Mouse (Mus musculus): ENCODE measurements around the gene Ripk4. TPM values are rescaled to one million over a fixed set of nuclear protein-coding genes. Genes with fewer than 3 reads are reported as not detected.
A peak's percentile ranks its signal among the peaks of the same experiment; 100 is the strongest.

Gene Ripk4
- total RNA-seq (2021): under 1 TPM; 0.19 to 0.49 TPM

DNA sequence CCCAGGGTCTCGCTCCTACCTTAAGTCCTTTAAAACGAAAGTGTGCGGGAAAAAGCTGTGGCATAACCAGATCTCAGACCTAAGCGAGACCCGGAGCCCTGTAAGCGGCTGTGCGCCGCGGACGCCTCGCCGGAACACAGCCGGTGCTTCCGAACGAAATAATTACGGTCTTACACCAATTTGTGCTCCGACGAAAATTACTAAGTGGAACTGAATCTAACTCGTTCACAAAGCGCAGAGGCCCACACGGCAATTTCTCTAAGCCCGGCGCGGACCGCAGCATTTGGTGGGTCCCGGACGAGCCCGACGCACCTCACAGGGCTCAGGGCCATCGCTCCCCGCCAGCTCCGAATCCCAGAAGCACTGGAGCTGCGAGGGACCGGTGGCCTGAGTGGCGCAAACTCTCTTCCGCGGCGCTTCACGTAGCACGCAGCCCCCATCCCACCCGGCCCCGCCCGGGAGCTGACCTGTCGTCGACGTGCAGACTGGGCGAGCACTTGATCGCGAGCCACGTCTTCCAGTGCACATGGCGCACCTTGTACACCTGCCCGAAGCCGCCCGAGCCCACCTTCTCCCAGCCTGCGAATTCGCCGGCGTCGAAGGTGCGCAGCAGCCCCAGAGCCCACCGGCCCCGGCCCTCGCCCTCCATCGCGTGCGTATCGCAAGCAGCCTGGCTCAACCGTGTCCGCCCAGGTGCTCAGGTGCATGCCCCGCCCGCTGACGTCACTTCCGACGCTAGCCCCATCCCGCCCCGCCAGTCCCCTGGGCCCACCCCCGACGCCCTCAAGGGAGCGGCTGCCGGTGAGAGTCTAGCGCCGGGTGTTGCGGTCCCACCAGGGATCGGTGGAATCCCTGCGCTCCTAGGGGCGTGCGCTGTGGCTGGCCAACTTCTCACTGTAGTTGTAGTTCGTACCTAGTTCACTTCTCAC lies at the start of gene Ripk4:
Gene Ripk4 (minus strand): TSS at position 727 of the 929 bp plus-strand sequence.
- DNase-seq (ENCODE audit: extremely low spot score in 1 of 2, low spot score in 1 of 2): no peak

DNA sequence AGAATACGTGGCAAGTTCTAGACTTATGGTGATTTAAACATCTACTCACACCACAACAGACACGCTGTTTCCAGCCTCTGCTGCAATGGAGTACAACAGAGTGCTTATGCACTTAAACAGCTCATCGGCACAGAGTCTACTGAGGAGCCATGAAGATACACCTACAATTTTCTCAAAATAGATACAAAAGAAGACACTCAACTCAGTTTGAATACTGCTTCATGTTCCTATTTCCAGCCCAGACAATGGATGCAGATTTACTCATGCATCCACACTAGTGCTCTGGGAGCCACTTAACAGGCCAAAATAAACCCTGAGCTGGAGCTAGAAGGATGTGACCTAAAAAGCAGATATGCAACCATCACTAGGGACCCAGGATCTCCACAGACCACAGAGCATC lies 45.3 kb upstream of the Ripk4 start:
- no peak for DNase-seq (ENCODE audit: extremely low spot score in 1 of 2, low spot score in 1 of 2)

DNA sequence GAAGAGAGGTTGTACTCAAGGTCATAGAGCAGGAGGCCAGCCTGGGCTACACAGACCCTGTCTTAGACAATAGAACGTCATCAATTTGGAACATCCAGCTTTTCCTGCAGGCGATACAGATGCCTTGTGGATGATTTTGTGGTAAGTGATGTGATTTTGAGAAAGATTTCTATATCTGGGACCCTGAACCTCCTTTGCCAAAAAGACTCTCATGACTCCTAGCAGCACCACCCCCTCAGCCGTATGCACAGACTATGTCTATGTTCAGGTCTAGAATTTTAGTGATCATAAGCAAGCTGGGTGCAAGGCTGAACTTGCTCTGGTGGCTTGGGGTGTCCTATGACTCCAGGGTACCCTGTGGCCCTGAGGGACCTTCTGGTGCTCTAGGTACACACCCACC lies 42.1 kb upstream of the Ripk4 start:
- no peak for DNase-seq (ENCODE audit: extremely low spot score in 1 of 2, low spot score in 1 of 2)

DNA sequence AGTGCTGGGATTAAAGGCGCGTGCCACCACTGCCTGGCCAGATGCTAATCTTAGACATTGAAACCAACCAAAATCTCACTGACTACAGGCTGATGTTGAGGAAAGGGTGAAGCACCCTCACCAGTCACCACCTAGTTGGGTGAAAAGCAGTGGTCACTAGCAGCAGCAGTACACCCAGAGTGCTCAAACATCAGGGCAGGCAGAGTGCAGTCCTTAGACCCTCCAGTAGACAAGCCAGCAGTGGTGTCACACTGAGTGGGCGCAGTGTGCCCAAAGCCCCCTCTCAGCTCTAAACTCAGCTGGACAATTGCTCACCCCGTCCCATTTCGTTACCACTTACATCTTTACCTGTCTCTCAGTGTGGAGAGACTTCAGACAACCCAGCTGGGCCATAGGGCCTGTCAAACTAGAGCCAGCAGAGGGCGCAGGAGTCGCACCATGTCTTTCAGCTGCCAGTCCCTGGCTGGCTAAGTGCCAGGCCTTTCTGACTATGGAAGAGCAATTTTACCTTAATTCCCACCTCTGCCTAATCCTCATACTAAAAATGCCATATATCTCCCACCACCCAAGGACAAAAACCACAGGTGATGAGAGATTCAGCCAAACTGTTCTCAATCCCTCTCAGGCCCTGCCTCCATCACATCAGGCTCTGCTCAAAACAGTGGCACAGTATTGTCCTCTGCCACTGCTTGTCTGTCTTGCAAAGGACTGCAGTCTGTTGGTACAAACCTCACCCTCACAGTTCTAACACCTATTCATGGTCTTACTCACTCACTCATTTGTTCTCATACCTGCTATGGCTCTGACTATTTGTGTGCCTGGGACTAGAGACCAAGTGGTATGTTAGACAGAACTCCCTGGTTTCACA lies 41.3 kb upstream of the Ripk4 start:
- DNase-seq (ENCODE audit: extremely low spot score in 1 of 2, low spot score in 1 of 2): peak; percentile 70 to 92

DNA sequence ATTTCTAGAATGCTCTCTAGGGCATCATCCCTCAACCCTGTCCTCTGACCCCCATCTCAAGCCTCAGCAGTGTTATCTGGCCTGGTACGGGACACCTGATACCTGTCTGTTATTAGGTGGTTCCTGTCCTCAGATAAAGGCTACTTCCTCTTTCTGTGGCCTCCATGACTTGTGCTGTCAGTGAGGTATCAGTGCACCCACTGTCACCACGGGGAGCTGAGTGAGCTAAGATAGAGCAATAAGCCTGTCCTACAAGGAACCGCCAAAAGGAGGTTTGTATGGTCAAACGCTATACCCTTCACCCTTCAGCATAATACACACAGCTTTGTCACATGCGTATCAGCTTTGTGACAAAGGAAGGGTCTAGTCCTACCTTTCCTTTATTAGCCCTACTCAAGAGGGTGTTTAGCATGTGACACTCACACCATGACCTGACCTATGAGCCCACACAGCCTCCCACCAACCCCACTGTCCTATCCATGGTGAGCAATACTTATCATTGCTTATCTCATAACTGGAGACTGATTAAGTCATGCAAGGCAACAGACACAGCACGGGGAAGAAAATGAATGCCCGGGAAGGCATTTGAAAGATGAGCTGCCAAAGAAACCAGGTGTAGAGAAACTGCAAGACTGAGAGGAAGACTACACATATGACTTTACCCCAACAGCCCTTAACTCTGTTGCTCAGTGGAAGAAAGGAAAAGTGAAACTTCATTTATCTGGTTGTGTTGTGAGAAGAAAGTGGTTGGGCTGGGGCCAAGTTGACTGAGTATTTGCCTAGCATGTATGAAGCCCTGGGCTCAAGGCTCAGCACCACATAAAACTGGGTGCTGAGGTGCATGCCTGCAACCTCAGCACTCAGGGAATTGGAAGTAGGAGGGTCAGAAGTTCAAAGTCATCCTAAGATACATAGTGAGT lies 34.6 kb upstream of the Ripk4 start:
- no peak for DNase-seq (ENCODE audit: extremely low spot score in 1 of 2, low spot score in 1 of 2)

DNA sequence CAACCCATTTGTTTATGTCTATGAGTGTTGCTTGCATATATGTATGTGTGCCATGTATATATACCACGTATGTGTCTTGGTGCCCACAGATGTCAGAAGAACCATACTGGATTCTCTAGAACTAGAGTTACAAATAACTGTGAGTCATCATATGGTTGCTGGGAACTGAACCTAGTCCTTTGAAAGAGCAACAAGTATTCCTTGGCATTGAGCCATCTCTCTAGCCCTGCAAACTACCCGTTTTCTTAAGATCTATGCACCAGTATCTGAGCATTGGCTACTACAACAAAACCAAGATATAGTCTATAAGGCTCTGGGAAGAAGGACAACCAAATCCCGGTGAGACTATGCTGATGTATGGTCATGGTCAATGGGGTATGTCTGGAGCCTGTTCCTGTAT lies 33.6 kb upstream of the Ripk4 start:
- no peak for DNase-seq (ENCODE audit: extremely low spot score in 1 of 2, low spot score in 1 of 2)

DNA sequence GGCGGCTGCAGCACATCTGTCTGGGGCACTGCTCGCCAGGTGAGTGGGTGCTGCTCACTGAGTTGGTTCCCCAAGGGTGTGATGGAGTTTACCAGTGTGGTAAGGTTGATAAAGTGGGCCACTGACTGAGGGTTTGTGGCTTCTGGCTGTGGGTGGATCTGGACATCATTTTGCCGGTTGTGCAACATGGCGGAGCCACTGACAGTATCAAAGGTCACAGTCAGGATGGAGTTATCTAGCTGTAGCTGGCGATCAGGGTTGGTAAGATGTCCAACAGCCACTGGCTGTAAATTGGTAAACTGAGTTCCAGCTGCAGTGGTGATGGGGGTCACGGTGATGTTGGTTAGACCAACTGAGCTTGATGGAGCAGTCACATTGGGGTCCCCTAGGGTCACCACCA lies 30.7 kb upstream of the Ripk4 start:
- no peak for DNase-seq (ENCODE audit: extremely low spot score in 1 of 2, low spot score in 1 of 2)

DNA sequence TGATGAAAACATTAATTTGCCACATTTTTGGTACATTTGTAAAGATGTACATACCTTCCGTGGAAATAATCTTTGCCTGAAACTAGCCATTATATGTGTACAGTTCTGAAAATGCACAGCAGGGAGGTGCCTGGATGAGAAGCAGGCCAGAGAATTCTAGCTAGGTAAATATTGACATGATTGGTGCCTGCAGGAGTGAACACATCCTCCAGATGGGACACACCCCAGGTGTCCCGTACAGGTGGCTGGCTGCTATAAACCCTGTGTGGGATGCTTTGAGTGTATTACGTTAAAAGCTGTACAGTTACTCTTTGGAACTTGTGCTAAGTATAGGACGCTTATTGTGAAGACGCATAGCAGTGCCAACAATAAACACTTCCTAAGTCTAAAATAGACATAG lies 19.5 kb upstream of the Ripk4 start:
- DNase-seq (ENCODE audit: extremely low spot score in 1 of 2, low spot score in 1 of 2): no peak

DNA sequence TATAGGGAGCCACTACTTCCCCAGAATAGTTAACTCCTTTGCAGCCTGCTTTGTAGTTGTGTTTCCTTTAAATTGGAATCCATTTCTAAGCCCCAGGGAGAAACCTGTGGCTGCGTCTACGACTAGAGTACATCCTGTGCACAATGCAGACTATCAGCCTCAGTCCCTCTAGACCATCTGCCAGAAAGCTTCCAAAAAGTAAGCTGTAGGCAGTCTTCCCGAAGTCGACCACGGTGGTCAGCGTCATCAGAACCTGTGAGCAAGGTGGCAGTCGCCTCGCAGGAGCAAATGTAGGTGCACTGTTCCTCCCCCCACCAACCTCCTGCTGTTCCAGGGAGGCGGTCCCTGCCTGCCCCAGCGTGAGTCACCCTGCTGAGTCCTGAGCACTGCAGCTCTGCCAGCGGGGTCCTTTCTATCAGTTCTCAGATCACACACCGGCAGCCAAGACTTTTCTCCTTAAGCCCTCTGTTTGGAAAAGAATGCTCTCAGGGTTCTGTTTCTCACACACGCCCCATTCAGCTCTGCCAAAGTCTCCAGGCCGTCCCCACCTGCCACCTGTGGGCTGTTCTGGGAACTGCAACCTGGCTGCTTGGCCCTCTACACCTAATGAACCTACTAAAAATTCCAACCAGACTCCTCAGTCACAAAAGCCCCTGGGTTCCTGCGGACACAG lies 14.9 kb upstream of the Ripk4 start:
- peak; percentile 87 to 93 for DNase-seq (ENCODE audit: extremely low spot score in 1 of 2, low spot score in 1 of 2)

DNA sequence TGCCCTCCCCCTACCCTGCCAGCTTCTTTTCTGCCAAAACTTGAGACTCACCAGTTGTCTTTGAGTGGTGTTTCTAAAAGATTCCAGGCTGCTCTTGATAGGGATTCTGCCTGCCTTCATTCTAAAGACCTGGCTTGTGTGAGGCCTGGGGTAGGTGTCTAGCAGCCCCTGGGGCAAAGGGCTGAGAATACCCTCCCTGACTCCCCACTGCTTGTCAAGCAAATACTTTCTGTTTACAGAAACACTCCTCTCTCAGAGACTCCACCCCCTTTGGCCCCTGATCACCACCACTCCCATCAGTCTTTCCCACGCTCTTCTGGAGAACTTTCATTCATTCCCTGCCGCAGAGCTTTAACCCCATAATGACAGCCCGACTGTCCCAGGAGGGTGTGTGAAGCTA lies 2.9 kb upstream of the Ripk4 start:
- no peak for DNase-seq (ENCODE audit: extremely low spot score in 1 of 2, low spot score in 1 of 2)

DNA sequence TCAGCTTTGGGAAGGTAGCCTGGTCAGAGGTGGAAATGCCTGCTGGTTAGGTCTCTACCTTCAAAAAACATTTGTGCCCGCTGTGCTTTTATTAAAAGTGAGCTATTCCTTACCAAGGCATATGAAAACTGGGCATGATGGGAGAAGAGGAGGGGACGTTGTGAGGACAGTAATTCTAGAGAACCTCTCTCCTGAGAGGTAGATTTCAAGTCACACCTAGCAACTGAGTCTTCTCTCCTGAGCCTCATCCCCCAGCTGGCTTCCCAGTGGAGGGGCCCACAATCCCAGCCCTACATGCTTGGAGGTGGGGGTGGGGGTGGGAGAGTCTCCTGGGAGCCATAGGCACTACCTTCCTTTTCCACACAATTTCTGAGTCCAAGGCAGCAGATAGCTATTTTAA lies 1.0 kb upstream of the Ripk4 start:
- DNase-seq (ENCODE audit: extremely low spot score in 1 of 2, low spot score in 1 of 2): no peak

DNA sequence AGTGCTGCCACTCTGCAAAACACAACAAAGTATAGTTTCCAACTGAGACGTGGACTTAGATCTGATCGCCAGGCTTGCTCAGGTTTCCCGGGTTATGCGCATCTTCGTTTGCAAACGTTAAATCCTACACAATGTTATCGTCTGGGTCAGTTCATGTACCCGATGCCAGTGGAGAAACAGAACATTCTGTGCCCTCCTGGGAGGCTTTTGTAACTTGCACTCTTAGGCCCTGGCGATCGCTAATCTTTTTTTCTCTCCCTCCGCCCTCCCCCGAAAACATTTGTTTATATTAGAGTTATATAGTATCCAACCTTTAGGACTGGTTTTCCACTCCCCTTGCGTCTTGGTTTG lies 378 bp upstream of the Ripk4 start:
- no peak for DNase-seq (ENCODE audit: extremely low spot score in 1 of 2, low spot score in 1 of 2)

DNA sequence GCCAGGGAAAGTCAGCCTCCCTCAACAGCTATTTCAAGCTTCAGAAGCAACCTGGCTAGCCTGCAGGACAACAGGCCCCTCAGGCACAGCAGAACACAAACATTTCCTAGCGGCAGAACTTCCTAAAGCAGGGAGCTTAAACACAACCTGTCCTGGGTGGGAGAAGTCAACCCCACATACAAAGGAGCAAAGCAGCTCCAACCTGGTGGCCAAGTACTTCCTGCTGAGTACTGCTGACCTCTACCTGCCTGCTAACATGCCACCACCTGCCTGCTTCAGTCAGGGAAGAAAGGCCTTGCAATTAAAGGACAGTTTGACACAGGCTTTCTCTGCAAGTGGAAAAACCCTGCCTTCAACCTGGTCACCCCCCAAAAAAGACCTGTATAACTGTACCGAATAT lies 1.8 kb downstream of the Ripk4 start:
- DNase-seq (ENCODE audit: extremely low spot score in 1 of 2, low spot score in 1 of 2): no peak

DNA sequence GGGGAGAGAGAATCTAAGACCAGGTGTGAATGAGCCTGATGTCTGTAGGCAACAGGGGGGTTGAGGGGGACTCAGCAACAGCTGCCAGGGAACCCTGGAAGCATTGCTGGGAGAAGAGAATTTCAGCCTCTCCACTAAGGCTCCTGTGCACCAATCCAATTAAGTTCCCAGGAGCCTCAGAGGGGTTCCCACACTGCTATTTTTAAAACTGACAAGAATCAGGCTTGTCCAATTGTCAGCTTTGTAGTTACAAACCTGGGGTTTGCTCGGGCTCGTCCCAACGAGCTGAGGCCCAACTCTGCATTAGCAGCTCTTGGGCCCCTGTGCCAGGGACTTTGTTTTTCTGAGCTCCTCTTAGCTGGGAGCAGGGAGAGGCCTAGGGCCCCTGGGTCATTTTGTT lies 3.9 kb downstream of the Ripk4 start:
- DNase-seq (ENCODE audit: extremely low spot score in 1 of 2, low spot score in 1 of 2): no peak

DNA sequence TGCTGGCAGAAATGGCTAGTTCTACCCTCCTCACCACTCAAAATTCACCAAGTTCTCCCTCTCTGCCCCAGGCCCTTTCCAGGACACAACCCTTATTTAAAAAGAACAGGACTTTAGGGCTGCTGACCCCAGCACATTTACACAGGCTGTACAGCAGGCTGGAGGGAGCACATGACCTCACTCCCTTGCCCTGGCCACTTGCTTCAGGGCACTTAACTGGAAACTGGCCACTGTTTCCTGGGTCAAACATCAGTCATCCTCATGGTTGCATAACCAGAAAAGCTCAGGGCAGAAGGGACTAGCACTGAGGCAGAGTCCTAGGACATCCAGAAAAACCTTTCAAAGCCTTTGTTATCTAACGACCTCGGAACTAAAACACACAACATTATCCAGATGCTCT lies 5.3 kb downstream of the Ripk4 start:
- DNase-seq (ENCODE audit: extremely low spot score in 1 of 2, low spot score in 1 of 2): no peak

DNA sequence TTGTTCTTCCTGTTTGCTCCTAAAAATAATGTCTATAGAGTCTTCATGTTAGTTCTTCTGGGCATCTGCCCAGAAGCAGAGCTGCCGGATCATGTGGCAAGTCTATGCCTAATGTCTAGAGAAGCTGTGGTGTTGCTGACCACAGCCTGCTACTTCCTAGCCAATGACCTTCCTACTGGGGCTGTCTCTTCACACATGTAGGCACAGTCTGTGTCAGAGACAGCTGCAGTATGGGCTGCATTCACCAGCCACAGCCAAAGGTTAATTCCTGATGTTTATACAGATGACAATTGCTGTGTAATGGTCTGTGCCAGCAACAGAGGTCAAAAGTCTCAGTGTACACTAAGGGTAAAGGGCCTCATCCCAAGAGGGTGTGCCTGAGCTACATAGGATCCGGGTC lies 7.1 kb downstream of the Ripk4 start:
- DNase-seq (ENCODE audit: extremely low spot score in 1 of 2, low spot score in 1 of 2): no peak

DNA sequence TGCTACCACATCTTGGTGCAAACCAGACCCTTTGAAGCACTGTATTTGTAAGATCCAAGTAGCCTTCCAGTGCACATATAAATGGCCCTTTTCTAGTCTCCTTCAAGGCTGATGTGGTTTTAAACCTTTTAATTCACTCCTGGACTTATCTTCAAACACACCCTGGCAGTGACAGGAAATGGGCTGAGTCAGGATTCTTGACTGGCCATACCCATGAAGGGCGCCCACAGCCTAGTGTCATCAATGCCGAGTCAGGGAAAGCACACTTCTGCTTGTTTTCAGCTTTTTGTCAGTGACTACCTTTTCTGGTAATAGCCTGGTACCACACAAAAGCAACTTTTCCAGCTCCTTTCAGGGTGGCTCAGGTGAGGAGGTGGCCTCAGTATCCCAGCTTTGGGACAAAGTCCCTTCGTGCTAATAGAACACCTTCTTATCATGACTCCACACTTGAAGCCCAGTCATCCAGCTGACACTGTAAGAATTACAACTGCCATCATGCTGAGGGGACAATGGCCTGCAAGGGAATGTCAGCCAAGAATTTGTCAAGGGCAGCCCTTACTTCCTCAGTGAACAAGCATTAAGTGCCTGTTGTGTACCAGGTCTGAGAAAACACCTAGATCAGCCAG lies 11.2 kb downstream of the Ripk4 start:
- no peak for DNase-seq (ENCODE audit: extremely low spot score in 1 of 2, low spot score in 1 of 2)

DNA sequence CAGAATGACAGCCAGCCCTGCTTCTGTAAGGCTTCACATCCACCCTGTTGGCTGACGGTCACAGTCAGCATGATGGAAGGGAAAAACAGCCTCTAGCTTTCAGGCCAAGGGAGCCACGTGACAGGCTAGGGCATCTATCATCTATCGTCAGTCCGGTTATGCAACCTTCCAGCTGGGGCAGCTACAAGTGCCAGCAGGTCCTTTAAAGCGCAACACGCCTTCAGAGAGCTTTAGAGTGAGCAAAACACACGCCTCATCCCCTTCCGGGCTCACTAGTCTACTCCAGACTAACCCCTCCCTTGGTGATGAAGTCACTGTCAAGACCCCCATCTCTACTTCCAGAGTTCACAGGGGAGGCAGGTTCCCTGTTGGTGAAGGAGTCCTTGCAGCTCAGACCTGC lies 11.7 kb downstream of the Ripk4 start:
- DNase-seq (ENCODE audit: extremely low spot score in 1 of 2, low spot score in 1 of 2): no peak

DNA sequence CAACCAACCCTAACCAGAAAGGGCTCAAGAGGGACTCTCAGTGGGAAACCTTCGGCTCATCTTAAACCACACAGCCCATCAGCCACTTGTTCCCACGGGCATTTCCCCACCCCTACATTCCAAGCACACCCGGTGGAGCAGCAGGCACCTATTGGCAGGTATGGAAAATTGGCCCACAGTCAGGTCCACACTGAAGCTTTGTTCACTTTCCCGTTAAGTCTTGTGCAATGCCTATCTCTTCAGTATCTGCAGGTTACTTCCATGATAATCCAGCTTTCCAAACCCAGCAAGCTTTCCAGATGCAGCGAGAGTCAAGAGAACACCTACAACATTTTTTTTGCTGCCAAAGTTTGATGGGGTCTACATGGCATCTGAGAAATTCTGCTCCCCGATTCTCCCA lies 15.2 kb downstream of the Ripk4 start:
- no peak for DNase-seq (ENCODE audit: extremely low spot score in 1 of 2, low spot score in 1 of 2)

DNA sequence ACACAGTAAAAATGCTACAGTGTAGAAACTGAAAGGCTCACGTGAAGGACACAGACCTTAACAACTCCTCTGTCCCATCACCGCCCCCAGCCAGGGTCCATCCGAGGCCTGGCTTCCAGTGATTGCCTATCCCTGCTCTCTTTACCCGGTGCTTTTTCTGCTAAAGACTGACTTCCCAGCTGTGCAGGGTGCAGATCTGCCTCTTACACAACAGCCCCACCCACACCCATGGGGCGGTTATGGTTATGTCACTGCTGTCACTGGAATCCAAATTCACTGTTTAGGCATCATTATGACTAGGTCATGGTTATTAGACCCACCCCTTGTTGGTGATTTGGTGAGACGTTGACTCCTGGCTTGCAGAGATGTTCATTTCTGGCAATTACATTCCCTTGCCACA lies 25.6 kb downstream of the Ripk4 start:
- no peak for DNase-seq (ENCODE audit: extremely low spot score in 1 of 2, low spot score in 1 of 2)

Data from layer of hippocampus, postnatal 25 days (tissue).